Mouse (Mus musculus): ENCODE data around the gene Tmem17. TPM values are rescaled to one million over a fixed set of nuclear protein-coding genes. Genes with fewer than 3 reads are reported as not detected.

The Tmem17 gene
- polyA plus RNA-seq, 1 experiment from 2014 or later = 14.8 TPM

- no peaks in the 10 kb centered on the region for H3K4me1 ChIP-seq (ENCODE audit: control insufficient read depth, insufficient read depth, low read length)
- no peak overlapping the region for H3K4me3 ChIP-seq (ENCODE audit: low read depth, low read length)
- no peaks in the 10 kb centered on the region for H3K27me3 ChIP-seq (ENCODE audit: control insufficient read depth, insufficient read depth, low read length)
- ATAC-seq (ENCODE audit: insufficient number of reproducible peaks, low FRiP score, low TSS enrichment, low read depth) (no peak), DNase-seq (ENCODE audit: low spot score) (no peak)
- no peaks in the 10 kb centered on the region for H3K36me3 ChIP-seq (ENCODE audit: control insufficient read depth, insufficient read depth, low read length)
- H3K9me3 ChIP-seq (ENCODE audit: control insufficient read depth, low read length) = no peaks in the 10 kb centered on the region
- 61% methylated on average over 6 of the region's 6 CpGs for WGBS
- no peak overlapping the region for H3K9ac ChIP-seq (ENCODE audit: low read length)
- no peak overlapping the region for H3K27ac ChIP-seq (replicated peaks; ENCODE audit: low read depth, low read length)
- no peak overlapping the region for H3K4me2 ChIP-seq (ENCODE audit: low read depth, severe bottlenecking)
Measured at GRCm38 (mm10) chr11:22560503-22561328, 48.8 kb downstream of the Tmem17 start.

DNA sequence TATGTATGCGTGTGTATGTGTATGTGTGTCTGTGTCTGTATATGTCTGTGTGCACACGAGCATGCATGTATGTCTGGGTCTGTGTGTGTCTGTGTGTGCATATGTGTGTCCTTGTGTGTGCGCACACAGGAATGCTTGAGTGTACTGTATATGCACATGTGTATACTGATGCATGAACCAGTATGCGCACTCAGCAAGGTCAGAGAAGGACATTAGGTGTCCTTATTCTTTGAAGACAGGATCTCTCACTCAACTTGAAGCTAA, 49.4 kb downstream of the Tmem17 start:
- Histone ChIP-seq H3K4me2 (ENCODE audit: low read depth, severe bottlenecking) (no peak overlapping the region), H3K9ac (ENCODE audit: low read length) (no peak overlapping the region)
- WGBS = 93% methylated on average over 4 of the region's 4 CpGs

DNA sequence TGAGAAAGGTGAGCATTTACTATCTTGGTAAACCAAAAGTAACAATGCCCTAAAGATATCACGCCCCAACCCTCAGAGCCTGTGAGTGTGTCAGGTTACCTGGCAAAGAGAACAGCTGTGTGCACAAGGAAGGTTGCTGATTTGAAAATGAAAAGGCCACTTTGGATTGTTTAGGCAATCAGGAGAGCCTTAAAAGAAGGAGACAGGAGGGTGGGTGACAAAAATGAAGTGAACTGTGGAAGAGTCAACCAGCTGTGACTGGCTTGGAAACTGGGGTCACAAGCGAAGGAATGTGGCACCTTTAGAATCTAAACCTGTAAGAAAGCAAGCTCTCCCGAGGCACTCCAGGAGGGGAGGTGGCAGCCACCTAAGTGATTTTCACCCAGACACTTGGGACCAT, 51.8 kb downstream of the Tmem17 start:
- WGBS = 72% methylated on average over 3 of the region's 3 CpGs
- DNase-seq (ENCODE audit: low spot score) = no peak
- no peaks in the 10 kb centered on the region for H3K9me3 ChIP-seq (ENCODE audit: control insufficient read depth, low read length)
- H3K9ac ChIP-seq (ENCODE audit: low read length) = no peak overlapping the region
- H3K4me3 ChIP-seq (ENCODE audit: low read depth, low read length) = no peak overlapping the region
- no peaks in the 10 kb centered on the region for H3K36me3 ChIP-seq (ENCODE audit: control insufficient read depth, insufficient read depth, low read length)
- H3K27ac ChIP-seq (replicated peaks; ENCODE audit: low read depth, low read length) = no peak overlapping the region
- no peak overlapping the region for H3K4me2 ChIP-seq (ENCODE audit: low read depth, severe bottlenecking)
- ATAC-seq (ENCODE audit: insufficient number of reproducible peaks, low FRiP score, low TSS enrichment, low read depth) = no peak
- H3K27me3 ChIP-seq (ENCODE audit: control insufficient read depth, insufficient read depth, low read length) = no peaks in the 10 kb centered on the region
- H3K4me1 ChIP-seq (ENCODE audit: control insufficient read depth, insufficient read depth, low read length) = no peaks in the 10 kb centered on the region

More for the DNA sequence above, 49.4 kb downstream of the Tmem17 start:
- Histone ChIP-seq H3K27me3 (ENCODE audit: control insufficient read depth, insufficient read depth, low read length) (no peaks in the 10 kb centered on the region), H3K4me3 (ENCODE audit: low read depth, low read length) (no peak overlapping the region), H3K4me1 (ENCODE audit: control insufficient read depth, insufficient read depth, low read length) (no peaks in the 10 kb centered on the region), H3K36me3 (ENCODE audit: control insufficient read depth, insufficient read depth, low read length) (no peaks in the 10 kb centered on the region), H3K9me3 (ENCODE audit: control insufficient read depth, low read length) (no peaks in the 10 kb centered on the region), H3K27ac (replicated peaks; ENCODE audit: low read depth, low read length) (no peak overlapping the region)
- ATAC-seq (ENCODE audit: insufficient number of reproducible peaks, low FRiP score, low TSS enrichment, low read depth) (no peak), DNase-seq (ENCODE audit: low spot score) (no peak)

DNA sequence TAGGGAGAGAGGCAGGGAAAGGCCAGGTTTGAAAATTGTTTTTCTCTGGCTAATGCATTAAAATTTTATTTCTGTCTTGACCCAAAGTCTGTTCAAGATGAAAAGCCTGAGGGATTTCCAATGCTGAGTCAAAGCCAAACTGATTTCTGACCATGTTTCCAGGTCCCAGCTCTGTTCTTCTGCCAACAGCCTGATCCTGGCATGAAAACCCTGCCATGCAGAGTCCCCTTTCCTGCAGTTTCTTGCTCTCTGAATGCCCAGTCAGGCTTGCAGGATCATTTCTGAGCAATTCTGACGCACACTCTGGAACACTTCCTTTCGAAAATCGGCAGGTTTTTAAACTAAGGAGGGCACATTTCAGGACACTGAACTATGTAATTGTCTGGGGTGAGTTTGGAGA, 52.8 kb downstream of the Tmem17 start:
- Histone ChIP-seq H3K9me3 (ENCODE audit: control insufficient read depth, low read length) (no peaks in the 10 kb centered on the region), H3K27me3 (ENCODE audit: control insufficient read depth, insufficient read depth, low read length) (no peaks in the 10 kb centered on the region), H3K36me3 (ENCODE audit: control insufficient read depth, insufficient read depth, low read length) (no peaks in the 10 kb centered on the region), H3K27ac (replicated peaks; ENCODE audit: low read depth, low read length) (no peak overlapping the region), H3K4me3 (ENCODE audit: low read depth, low read length) (no peak overlapping the region), H3K9ac (ENCODE audit: low read length) (no peak overlapping the region), H3K4me1 (ENCODE audit: control insufficient read depth, insufficient read depth, low read length) (no peaks in the 10 kb centered on the region), H3K4me2 (ENCODE audit: low read depth, severe bottlenecking) (no peak overlapping the region)
- DNase-seq (ENCODE audit: low spot score) = no peak
- WGBS = 88% methylated on average over 3 of the region's 3 CpGs
- ATAC-seq (ENCODE audit: insufficient number of reproducible peaks, low FRiP score, low TSS enrichment, low read depth) = no peak

Other genes with a start within 250 kb of the Tmem17 start
- gene Ehbp1, start 169.8 kb upstream of the Tmem17 start, polyA plus RNA-seq (2014; fragmentation: Nextera tagmentation; extraction: Ambion mirVana) = 8.4 and 11.0 TPM in 2 replicates

Measured in limb, embryonic 11.5 days (tissue).